ENCODE assay signal across 10 mouse cellular contexts in genomic region chr6:136793831-136794525, GRCm38 (mm10). TPM values are rescaled to one million over a fixed set of nuclear protein-coding genes. Genes with fewer than 3 reads are reported as not detected.
DNase-seq lines count a peak whose midpoint lies in the region; ATAC-seq and TF ChIP-seq lines count a peak whose summit lies in the region.
"Had no signal": no experiment of that assay in that cellular context is flagged by ENCODE, and none has a peak within 500 bp of the region (broad histone marks: within the 10 kb centered on the region; RNA-seq: fewer than 3 reads in every experiment).

No protein-coding gene starts in this region.

- peak overlapping the region; percentile 63 for H3K4me2 ChIP-seq in forebrain, embryonic 11.5 days (ENCODE audit: low read depth, low read length, severe bottlenecking)
- peak overlapping the region; percentile 66 for H3K4me2 ChIP-seq in limb, embryonic 15.5 days

- ATAC-seq in forebrain, embryonic 11.5 days (replicated peaks; ENCODE audit: low FRiP score): peak; percentile 49; the same call in 1 of the 2 replicates
- ATAC-seq in limb, embryonic 15.5 days (ENCODE audit: insufficient number of reproducible peaks, low FRiP score, low TSS enrichment, low read depth): no peak
- ATAC-seq: Patski had no signal

- TF ChIP-seq CTCF in lung, adult 2 months (IDR thresholded peaks at IDR 0.05; ENCODE audit: insufficient read depth, low read length): no peak
- TF ChIP-seq CTCF in small intestine, adult 2 months (IDR thresholded peaks at IDR 0.05; ENCODE audit: extremely low read depth, insufficient read length, insufficient replicate concordance, low read depth, low read length): no peak

- DNase-seq in lung, adult 2 months: no peak
- no peak for DNase-seq in lung, adult 18-20 months
- no peak for DNase-seq in forebrain, embryonic 11.5 days (ENCODE audit: low spot score)
- DNase-seq in spleen, postnatal 36 days (ENCODE audit: low spot score in 2 of 2): no peak
- no peak for DNase-seq in adrenal gland, adult 18-20 months (ENCODE audit: low spot score in 2 of 2)
- no peak for DNase-seq in cerebellum, postnatal 4 days (ENCODE audit: low spot score in 2 of 2)
- DNase-seq: gastrocnemius, postnatal 25 days had no signal

- no peak for TF ChIP-seq POLR2A in lung, adult 2 months (IDR thresholded peaks at IDR 0.05; ENCODE audit: borderline replicate concordance, extremely low read depth, low read depth, low read length)
- TF ChIP-seq POLR2A in small intestine, adult 2 months (IDR thresholded peaks at IDR 0.05; ENCODE audit: low read depth, low read length): no peak

- peak overlapping the region; percentile 23 for H3K4me3 ChIP-seq in lung, adult 2 months (replicated peaks; ENCODE audit: extremely low read depth, low read depth, low read length)
- peak overlapping the region; percentile 28 for H3K4me3 ChIP-seq in forebrain, embryonic 11.5 days (ENCODE audit: low read depth, low read length)
- H3K4me3 ChIP-seq in limb, embryonic 15.5 days: peak overlapping the region; percentile 36
- H3K4me3 ChIP-seq in small intestine, adult 2 months (ENCODE audit: low read depth, low read length): peak overlapping the region; percentile 54

- H3K27ac ChIP-seq in forebrain, embryonic 11.5 days (ENCODE audit: low read depth, low read length): no peak overlapping the region
- H3K27ac ChIP-seq in limb, embryonic 15.5 days: no peak overlapping the region
- H3K27ac ChIP-seq in small intestine, adult 2 months (ENCODE audit: insufficient read depth, low read depth, low read length): 0 out of 2 replicates have a peak overlapping the region, but pooled peaks have one; percentile 2

- H3K9ac ChIP-seq in forebrain, embryonic 11.5 days (ENCODE audit: low read length): peak overlapping the region; percentile 41
- H3K9ac ChIP-seq in limb, embryonic 15.5 days: peak overlapping the region; percentile 17; the same call in 1 of the 2 replicates

- H3K27me3 ChIP-seq in forebrain, embryonic 11.5 days (ENCODE audit: control insufficient read depth, insufficient read depth, low read length): no peaks in the 10 kb centered on the region; the same call in 1 of the 2 replicates
- H3K27me3 ChIP-seq in limb, embryonic 15.5 days: no peaks in the 10 kb centered on the region
- no peaks in the 10 kb centered on the region for H3K27me3 ChIP-seq in small intestine, adult 2 months (ENCODE audit: control insufficient read depth, insufficient read depth, low read length)

- no peaks in the 10 kb centered on the region for H3K9me3 ChIP-seq in forebrain, embryonic 11.5 days (ENCODE audit: control insufficient read depth, low read length)
- no peaks in the 10 kb centered on the region for H3K9me3 ChIP-seq in limb, embryonic 15.5 days

- H3K4me1 ChIP-seq in lung, adult 2 months (ENCODE audit: control insufficient read depth, insufficient read depth, low read length): peaks cover 5% of the 10 kb centered on the region
- H3K4me1 ChIP-seq in forebrain, embryonic 11.5 days (replicated peaks; ENCODE audit: control insufficient read depth, insufficient read depth, low read length): peaks cover 3% of the 10 kb centered on the region; the same call in 1 of the 2 replicates
- H3K4me1 ChIP-seq in limb, embryonic 15.5 days: peaks cover 14% of the 10 kb centered on the region
- peaks cover 3% of the 10 kb centered on the region; the same call in 1 of the 2 replicates for H3K4me1 ChIP-seq in small intestine, adult 2 months (ENCODE audit: control insufficient read depth, insufficient read depth, insufficient read length, low read length)

- under 1% methylated on average over 24 of the region's 24 CpGs for WGBS in lung, adult 2 months
- WGBS in forebrain, embryonic 11.5 days: under 1% methylated on average over 24 of the region's 24 CpGs
- WGBS in limb, embryonic 15.5 days: under 1% methylated on average over 20 of the region's 24 CpGs
- WGBS in small intestine, adult 2 months: 1% methylated on average over 24 of the region's 24 CpGs

- no peaks in the 10 kb centered on the region for H3K36me3 ChIP-seq in forebrain, embryonic 11.5 days (ENCODE audit: control insufficient read depth, insufficient read depth, low read length)
- H3K36me3 ChIP-seq in limb, embryonic 15.5 days: no peaks in the 10 kb centered on the region
- H3K36me3 ChIP-seq in small intestine, adult 2 months (ENCODE audit: control insufficient read depth, insufficient read depth, low read length): no peaks in the 10 kb centered on the region

RNA-seq across cellular contexts. Expression of gene Hist4h4, which starts 10.2 kb away (rescaled TPM):
- polyA plus RNA-seq in lung, adult 2 months (2012; rRNA removed): 0.65 and 1.1 TPM in 2 replicates
- polyA plus RNA-seq in forebrain, embryonic 11.5 days (2014; fragmentation: Nextera tagmentation; extraction: Ambion mirVana): 0.45 and 0.53 TPM in 2 replicates
- 0.25 and 0.54 TPM in 2 replicates for polyA plus RNA-seq in limb, embryonic 15.5 days (2015; fragmentation: Nextera tagmentation; extraction: Ambion mirVana)
- 2.0 and 3.9 TPM in 2 replicates for polyA plus RNA-seq in small intestine, adult 2 months (2012; rRNA removed)
- 1 to 10 TPM; 8.6 to 8.9 TPM for total RNA-seq in adrenal gland, adult 18-20 months (2021)

RNA-seq across cellular contexts. Expression of gene Gucy2c, which starts 12.4 kb away (rescaled TPM):
- 0.04 and 0.27 TPM in 2 replicates for polyA plus RNA-seq in lung, adult 2 months (2012; rRNA removed)
- not detected in 2 replicates for polyA plus RNA-seq in forebrain, embryonic 11.5 days (2014; fragmentation: Nextera tagmentation; extraction: Ambion mirVana)
- polyA plus RNA-seq in limb, embryonic 15.5 days (2015; fragmentation: Nextera tagmentation; extraction: Ambion mirVana): 0.06 and 0.07 TPM in 2 replicates
- 26.6 and 69.2 TPM in 2 replicates for polyA plus RNA-seq in small intestine, adult 2 months (2012; rRNA removed)
- total RNA-seq in adrenal gland, adult 18-20 months (2021): under 1 TPM in 1 of 2 experiments, not detected in 1; 0.06 TPM
- total RNA-seq: gastrocnemius, postnatal 25 days had no signal

RNA-seq across cellular contexts. Expression of gene H2afj, which starts 14.1 kb away (rescaled TPM):
- polyA plus RNA-seq in lung, adult 2 months (2012; rRNA removed): 242 and 409 TPM in 2 replicates
- 85.0 and 94.7 TPM in 2 replicates for polyA plus RNA-seq in forebrain, embryonic 11.5 days (2014; fragmentation: Nextera tagmentation; extraction: Ambion mirVana)
- polyA plus RNA-seq in limb, embryonic 15.5 days (2015; fragmentation: Nextera tagmentation; extraction: Ambion mirVana): 140 and 142 TPM in 2 replicates
- 401 and 773 TPM in 2 replicates for polyA plus RNA-seq in small intestine, adult 2 months (2012; rRNA removed)
- 100 to 1,000 TPM; 104 to 207 TPM for total RNA-seq in adrenal gland, adult 18-20 months (2021)

RNA-seq across cellular contexts. Expression of gene BC049715, which starts 33.4 kb away (rescaled TPM):
- polyA plus RNA-seq in lung, adult 2 months (2012; rRNA removed): 0.57 and 1.0 TPM in 2 replicates
- 1.6 and 2.0 TPM in 2 replicates for polyA plus RNA-seq in forebrain, embryonic 11.5 days (2014; fragmentation: Nextera tagmentation; extraction: Ambion mirVana)
- 1.1 and 1.4 TPM in 2 replicates for polyA plus RNA-seq in limb, embryonic 15.5 days (2015; fragmentation: Nextera tagmentation; extraction: Ambion mirVana)
- 0.28 and 0.56 TPM in 2 replicates for polyA plus RNA-seq in small intestine, adult 2 months (2012; rRNA removed)
- 1 to 10 TPM in 1 of 2 experiments, under 1 TPM in 1; 0.45 to 1.0 TPM for total RNA-seq in adrenal gland, adult 18-20 months (2021)
- total RNA-seq: gastrocnemius, postnatal 25 days had no signal

RNA-seq across cellular contexts. Expression of gene Wbp11, which starts 34.1 kb away (rescaled TPM):
- polyA plus RNA-seq in lung, adult 2 months (2012; rRNA removed): 31.3 and 32.2 TPM in 2 replicates
- 174 and 191 TPM in 2 replicates for polyA plus RNA-seq in forebrain, embryonic 11.5 days (2014; fragmentation: Nextera tagmentation; extraction: Ambion mirVana)
- 90.4 and 90.9 TPM in 2 replicates for polyA plus RNA-seq in limb, embryonic 15.5 days (2015; fragmentation: Nextera tagmentation; extraction: Ambion mirVana)
- polyA plus RNA-seq in small intestine, adult 2 months (2012; rRNA removed): 16.0 and 32.0 TPM in 2 replicates
- total RNA-seq in adrenal gland, adult 18-20 months (2021): 10 to 100 TPM; 72.0 to 77.7 TPM

Comparison
In these comparisons a context has a peak if more than half of its experiments do, and no peak if none do; other contexts are left out.
1. RNA of gene Gucy2c, which starts 12.4 kb away (polyA plus RNA-seq): 26.6 to 69.2 TPM in small intestine, adult 2 months; 0.06 to 0.07 TPM in limb, embryonic 15.5 days, 0.04 to 0.27 TPM in lung, adult 2 months and not detected in forebrain, embryonic 11.5 days; every median in the first group is over 10 times any median in the second.
2. Peak in every context shown above with its lines, with median percentiles within 50 percentile points of each other: H3K4me3 ChIP-seq.